Mouse (Mus musculus) lung, embryonic 14.5 days (tissue): ENCODE measurements at regions not wholly inside any gene's neighbourhood (a gene's known extent, or its start where the extent isn't known, plus 50 kb on each side); places are given as distances from the start of the nearest gene placed in this dataset.
A peak's percentile ranks its signal among the peaks of the same experiment; 100 is the strongest.

Source experiments
- ATAC-seq: fragments of 200-750 bp; cut with Nextera tagmentation; 2 replicates; pipeline ENCODE4 v1.8.0; 2017; ENCODE audit warnings: mild to moderate bottlenecking, moderate TSS enrichment, moderate library complexity; ENCODE audit not compliant: insufficient read depth
- DNase-seq: peaks from one replicate; pipeline ENCODE4 v3.0.0-alpha.2; 2015
- H3K27ac ChIP-seq: fragments of 300-500 bp; sonication (generic); 2 replicates; pipeline ENCODE4 v1.5.1; 2014; ENCODE audit warnings: low read depth, mild to moderate bottlenecking, moderate library complexity
- H3K27me3 ChIP-seq: fragments of 300-500 bp; sonication (generic); 2 replicates; pipeline ENCODE4 v1.6.1; 2014; ENCODE audit warnings: low read length, control low read depth; ENCODE audit not compliant: insufficient read depth
- H3K36me3 ChIP-seq: fragments of 300-500 bp; sonication (generic); 2 replicates; pipeline ENCODE4 v1.6.1; 2014; ENCODE audit warnings: control low read depth; ENCODE audit not compliant: insufficient read depth
- H3K4me1 ChIP-seq: fragments of 300-500 bp; sonication (generic); 2 replicates; pipeline ENCODE4 v1.6.1; 2014; ENCODE audit warnings: antibody characterized with exemption, control low read depth; ENCODE audit not compliant: insufficient read depth
- H3K4me2 ChIP-seq: fragments of 300-500 bp; sonication (generic); 2 replicates; pipeline ENCODE4 v1.6.1; 2014; ENCODE audit warnings: mild to moderate bottlenecking
- H3K4me3 ChIP-seq: fragments of 300-500 bp; sonication (generic); 2 replicates; pipeline ENCODE4 v1.5.1; 2014; ENCODE audit warnings: low read depth, low read length
- H3K9ac ChIP-seq: fragments of 300-500 bp; sonication (generic); 2 replicates; pipeline ENCODE4 v1.6.1; 2014
- H3K9me3 ChIP-seq: fragments of 300-500 bp; sonication (generic); 2 replicates; pipeline ENCODE4 v1.6.1; 2016; ENCODE audit warnings: low read depth, low read length, control low read depth
- CTCF ChIP-seq: IDR thresholded peaks from 2 replicates; pipeline ENCODE4 v1.5.1; 2016; ENCODE audit warnings: antibody characterized with exemption, low read depth
- WGBS: fragments of 180-500 bp; shearing (Covaris S2); extraction: QIAGEN DNeasy Blood & Tissue Kit; methylation state at CpG from one replicate; pipeline ENCODE4 v1.1.7; 2014; 5-methylcytosine and 5-hydroxymethylcytosine counted together

DNA sequence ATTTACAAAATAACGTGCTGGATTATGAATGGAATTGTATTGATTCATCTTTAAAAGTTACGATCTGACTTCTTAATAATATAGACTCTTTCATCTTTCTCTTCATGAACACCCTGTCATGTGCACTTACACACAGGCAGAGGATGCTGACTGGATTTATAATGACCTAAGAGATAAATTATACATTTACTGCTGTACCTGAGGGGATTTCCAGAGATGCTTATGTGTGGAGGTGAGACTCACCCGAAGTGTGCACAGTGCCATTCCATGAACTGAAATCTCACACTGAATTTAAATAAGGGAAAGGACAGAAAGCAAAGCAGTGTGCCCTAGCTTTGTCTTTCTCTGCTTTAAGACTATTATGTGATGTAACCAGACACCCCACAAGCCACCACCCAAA is 291.9 kb upstream of the Lrrn1 start:
- ATAC-seq (no peak), DNase-seq (no peak)
- Histone ChIP-seq H3K36me3 (no peaks in the 10 kb centered on the region), H3K9ac (no peak overlapping the region), H3K4me2 (no peak overlapping the region), H3K4me3 (no peak overlapping the region), H3K27me3 (no peaks in the 10 kb centered on the region), H3K4me1 (no peaks in the 10 kb centered on the region), H3K27ac (no peak overlapping the region), H3K9me3 (no peaks in the 10 kb centered on the region)
- 78% methylated on average over 3 of the region's 3 CpGs for WGBS
- no peak for TF ChIP-seq CTCF

DNA sequence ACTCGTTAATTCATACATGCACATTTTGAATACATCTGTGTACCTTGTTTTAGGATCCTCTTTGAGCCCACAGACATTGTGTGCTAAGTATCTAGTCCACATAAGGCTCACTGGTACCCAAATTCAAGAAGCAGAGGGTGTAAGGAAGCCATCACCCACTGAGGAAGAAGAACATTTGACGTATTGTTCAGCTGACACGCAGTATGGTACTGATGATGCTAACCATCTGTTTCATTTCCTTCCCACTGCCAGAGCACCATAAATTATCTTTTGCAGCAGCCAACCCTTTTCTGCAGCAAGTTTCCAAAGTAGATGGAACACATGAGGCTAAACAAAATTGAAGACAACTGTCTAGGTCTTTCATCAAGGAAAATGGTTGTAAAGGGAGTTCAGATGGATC is 285.6 kb upstream of the Lrrn1 start:
- Histone ChIP-seq H3K27me3 (no peaks in the 10 kb centered on the region), H3K9ac (no peak overlapping the region), H3K4me2 (no peak overlapping the region), H3K4me1 (no peaks in the 10 kb centered on the region), H3K9me3 (no peaks in the 10 kb centered on the region), H3K27ac (no peak overlapping the region), H3K4me3 (no peak overlapping the region), H3K36me3 (no peaks in the 10 kb centered on the region)
- peak; percentile 47; the same call in 1 of the 2 replicates for ATAC-seq
- TF ChIP-seq CTCF = no peak
- peak; percentile 40 for DNase-seq
- 57% methylated on average over 3 of the region's 3 CpGs for WGBS

DNA sequence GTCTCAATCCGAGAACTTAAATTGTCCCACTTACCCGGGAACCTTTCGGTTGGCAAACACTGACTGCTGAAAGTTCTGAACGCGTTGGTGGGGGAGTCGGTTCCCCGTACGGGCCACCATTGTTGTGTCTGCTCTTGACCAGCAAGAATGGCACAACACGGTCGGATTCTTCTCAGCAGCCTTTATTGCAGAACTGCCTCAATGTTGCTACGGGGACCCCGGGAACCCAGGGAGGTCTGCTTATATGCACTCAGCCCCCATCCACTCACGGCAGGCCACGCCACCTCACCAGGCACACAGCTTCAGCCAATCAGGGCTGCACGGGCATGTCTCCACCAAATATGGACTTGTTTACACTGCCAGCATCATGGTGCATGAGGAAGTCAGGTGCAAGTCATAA is 249.2 kb upstream of the Lrrn1 start:
- Histone ChIP-seq H3K4me1 (no peaks in the 10 kb centered on the region), H3K27me3 (no peaks in the 10 kb centered on the region), H3K9ac (no peak overlapping the region), H3K36me3 (no peaks in the 10 kb centered on the region), H3K27ac (no peak overlapping the region), H3K9me3 (no peaks in the 10 kb centered on the region), H3K4me3 (no peak overlapping the region), H3K4me2 (no peak overlapping the region)
- WGBS = 91% methylated on average over 15 of the region's 15 CpGs
- TF ChIP-seq CTCF = no peak
- ATAC-seq (no peak), DNase-seq (no peak)

DNA sequence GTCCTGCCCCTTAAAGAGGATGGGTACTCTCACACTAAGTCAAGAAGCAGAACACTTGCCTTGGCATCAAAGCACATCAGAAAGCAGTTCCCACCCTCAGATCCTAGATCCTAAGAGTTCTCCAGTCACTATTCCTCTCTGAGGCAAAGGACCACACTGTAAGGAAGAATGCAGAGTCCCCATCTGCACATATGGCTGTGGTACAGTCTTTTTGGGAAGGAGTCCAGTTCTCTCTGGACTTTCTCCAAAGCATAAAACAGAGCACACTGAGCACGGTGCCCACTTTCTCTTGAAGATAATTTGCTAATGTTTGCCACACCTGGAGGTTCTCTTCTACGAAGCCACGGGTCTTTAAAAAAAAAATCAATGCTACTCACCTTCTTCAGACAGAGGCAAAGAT is 238.7 kb upstream of the Lrrn1 start:
- Histone ChIP-seq H3K9ac (no peak overlapping the region), H3K9me3 (no peaks in the 10 kb centered on the region), H3K4me2 (no peak overlapping the region), H3K4me3 (no peak overlapping the region), H3K36me3 (no peaks in the 10 kb centered on the region), H3K4me1 (no peaks in the 10 kb centered on the region), H3K27me3 (no peaks in the 10 kb centered on the region), H3K27ac (no peak overlapping the region)
- TF ChIP-seq CTCF = no peak
- no peak for DNase-seq
- WGBS = 72% methylated on average over 3 of the region's 3 CpGs
- no peak for ATAC-seq

DNA sequence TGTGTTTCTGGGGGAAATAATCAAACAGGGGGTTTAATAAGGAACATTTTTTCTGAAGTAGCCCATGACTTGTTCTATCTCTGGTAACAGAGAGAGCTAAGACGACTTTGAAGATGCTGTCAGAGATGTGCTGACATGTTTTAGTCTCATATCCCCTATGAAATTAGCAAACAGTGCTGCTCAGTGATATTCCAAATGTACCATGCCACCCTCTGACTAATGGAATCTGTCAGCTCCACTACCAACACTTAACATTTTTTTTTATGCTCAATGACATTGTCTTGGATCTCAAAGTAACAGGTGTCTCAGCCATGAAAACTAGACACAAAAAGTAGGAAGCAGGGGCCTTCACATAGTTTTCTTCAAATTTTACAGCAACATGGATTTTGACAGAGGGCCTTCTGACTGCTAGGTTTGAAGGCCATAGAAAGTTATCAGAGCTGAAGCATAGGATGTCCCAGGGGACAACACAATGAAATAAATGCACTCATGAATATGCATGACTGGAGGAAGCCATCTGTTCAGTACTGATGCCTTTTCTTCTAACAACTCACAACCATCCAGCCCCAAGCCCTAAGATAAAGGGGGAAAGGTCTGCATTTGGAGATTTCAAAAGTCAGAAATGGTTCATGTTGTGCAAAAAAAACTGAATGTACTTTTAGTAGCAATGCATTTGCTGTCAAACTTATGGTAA is 225.7 kb upstream of the Lrrn1 start:
- no peaks in the 10 kb centered on the region for H3K36me3 ChIP-seq

DNA sequence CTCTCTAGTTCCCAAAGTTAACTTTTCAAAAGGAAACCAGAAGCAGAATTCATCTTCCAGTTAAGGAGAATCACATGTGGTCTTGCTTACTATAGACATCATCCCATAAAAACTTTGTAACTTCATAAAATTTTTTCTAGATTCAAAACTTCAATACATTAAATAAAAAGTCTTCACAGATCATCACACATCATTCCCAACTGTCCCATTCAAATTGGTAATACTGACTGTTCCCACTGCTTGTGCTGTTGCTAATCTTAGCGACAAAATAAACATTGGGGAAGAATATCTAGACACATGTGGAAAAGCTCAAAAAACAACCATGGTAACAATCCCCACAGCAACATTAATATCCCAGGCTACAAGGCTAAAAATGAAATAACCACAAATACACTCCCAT is 210.0 kb upstream of the Lrrn1 start:
- WGBS = 69% methylated on average over 1 of the region's 1 CpGs
- no peak for ATAC-seq
- Histone ChIP-seq H3K4me2 (no peak overlapping the region), H3K36me3 (no peaks in the 10 kb centered on the region), H3K27me3 (no peaks in the 10 kb centered on the region), H3K4me1 (no peaks in the 10 kb centered on the region), H3K4me3 (no peak overlapping the region), H3K9me3 (no peaks in the 10 kb centered on the region), H3K27ac (no peak overlapping the region), H3K9ac (no peak overlapping the region)
- no peak for TF ChIP-seq CTCF
- no peak for DNase-seq

More for the DNA sequence above, 225.7 kb upstream of the Lrrn1 start:
- H3K4me3 ChIP-seq = no peak overlapping the region
- H3K9me3 ChIP-seq = no peaks in the 10 kb centered on the region
- no peak for TF ChIP-seq CTCF
- no peaks in the 10 kb centered on the region for H3K27me3 ChIP-seq
- DNase-seq (no peak), ATAC-seq (no peak)
- WGBS = 67% methylated on average over 1 of the region's 1 CpGs
- no peak overlapping the region for H3K27ac ChIP-seq
- no peak overlapping the region for H3K9ac ChIP-seq
- no peaks in the 10 kb centered on the region for H3K4me1 ChIP-seq
- no peak overlapping the region for H3K4me2 ChIP-seq

DNA sequence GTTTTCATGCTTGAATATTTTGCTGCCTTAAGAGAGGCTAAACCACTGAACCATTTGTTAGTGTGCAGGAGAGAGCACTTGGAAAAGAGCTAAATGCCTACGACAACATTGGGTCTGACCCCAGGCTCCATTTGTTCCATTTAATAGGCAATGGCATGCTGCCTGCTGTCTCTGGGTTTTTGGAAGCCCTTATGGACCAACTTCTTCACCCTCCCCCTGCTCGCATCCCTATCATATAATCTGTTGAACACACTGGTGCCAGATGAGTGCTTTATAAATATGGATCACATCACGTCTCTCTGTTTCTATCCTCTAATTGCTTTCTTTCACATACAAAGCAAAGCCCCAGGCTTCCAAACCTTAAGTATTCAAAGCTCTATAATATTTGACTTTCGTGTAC is 179.1 kb upstream of the Lrrn1 start:
- H3K9ac ChIP-seq = no peak overlapping the region
- H3K9me3 ChIP-seq = no peaks in the 10 kb centered on the region
- H3K27me3 ChIP-seq = no peaks in the 10 kb centered on the region
- no peak overlapping the region for H3K27ac ChIP-seq
- H3K4me2 ChIP-seq = no peak overlapping the region
- ATAC-seq (no peak), DNase-seq (no peak)
- 72% methylated on average over 4 of the region's 4 CpGs for WGBS
- TF ChIP-seq CTCF = no peak
- H3K36me3 ChIP-seq = no peaks in the 10 kb centered on the region
- no peak overlapping the region for H3K4me3 ChIP-seq
- no peaks in the 10 kb centered on the region for H3K4me1 ChIP-seq

DNA sequence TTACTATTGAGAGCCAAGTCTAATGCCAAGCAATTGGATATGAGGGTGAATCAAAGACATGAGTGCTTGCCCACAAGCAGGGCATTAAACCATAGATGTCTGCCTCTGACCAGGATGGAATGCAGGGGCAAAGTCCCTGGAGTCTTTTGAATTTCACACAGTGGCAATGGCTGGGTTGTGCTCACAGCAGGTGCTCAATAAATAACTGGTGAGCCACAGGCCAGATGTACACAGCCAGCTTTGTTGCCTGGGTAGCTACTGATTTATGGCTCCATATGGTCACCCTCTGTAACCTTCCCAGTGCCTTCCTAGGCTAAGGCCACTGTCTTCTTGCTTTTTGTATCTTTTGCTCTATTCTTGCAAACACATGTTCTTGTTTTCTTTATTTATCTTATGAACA is 154.3 kb upstream of the Lrrn1 start:
- Histone ChIP-seq H3K9ac (no peak overlapping the region), H3K27ac (no peak overlapping the region), H3K4me1 (no peaks in the 10 kb centered on the region), H3K4me3 (no peak overlapping the region), H3K36me3 (no peaks in the 10 kb centered on the region), H3K9me3 (no peaks in the 10 kb centered on the region), H3K27me3 (no peaks in the 10 kb centered on the region), H3K4me2 (no peak overlapping the region)
- no peak for ATAC-seq
- DNase-seq = no peak
- TF ChIP-seq CTCF = no peak
